Mouse (Mus musculus) stomach, embryonic 14.5 days (tissue): ENCODE results near the gene Amotl1. TPM values are rescaled to one million over a fixed set of nuclear protein-coding genes. Genes with fewer than 3 reads are reported as not detected.

Experiments used
- ATAC-seq: fragments of 200-750 bp; cut with Nextera tagmentation; 2 replicates; pipeline ENCODE4 v1.8.0; 2017; ENCODE audit warnings: low read depth, moderate TSS enrichment; ENCODE audit not compliant: insufficient number of reproducible peaks, insufficient read depth, low FRiP score
- H3K27ac ChIP-seq: fragments of 300-500 bp; sonication (generic); 2 replicates; pipeline ENCODE4 v1.5.1; 2014; ENCODE audit warnings: mild to moderate bottlenecking, low read length, moderate library complexity, mixed read lengths
- H3K27me3 ChIP-seq: fragments of 300-500 bp; sonication (generic); 2 replicates; pipeline ENCODE4 v1.6.1; 2014; ENCODE audit warnings: low read length, control low read depth, mixed read lengths; ENCODE audit not compliant: control insufficient read depth, insufficient read depth
- H3K36me3 ChIP-seq: fragments of 300-500 bp; sonication (generic); 2 replicates; pipeline ENCODE4 v1.6.1; 2014; ENCODE audit warnings: mild to moderate bottlenecking, control low read depth, low read length, moderate library complexity, mixed read lengths; ENCODE audit not compliant: control insufficient read depth, insufficient read depth
- H3K4me1 ChIP-seq: fragments of 300-500 bp; sonication (generic); 2 replicates; pipeline ENCODE4 v1.6.1; 2014; ENCODE audit warnings: low read length, control low read depth, mixed read lengths; ENCODE audit not compliant: control insufficient read depth, insufficient read depth
- H3K4me2 ChIP-seq: fragments of 300-500 bp; sonication (generic); replicated peaks from 2 replicates; pipeline ENCODE4 v1.6.1; 2014; ENCODE audit warnings: low read depth, low read length, control low read depth
- H3K4me3 ChIP-seq: fragments of 300-500 bp; sonication (generic); 2 replicates; pipeline ENCODE4 v1.5.1; 2014; ENCODE audit warnings: low read depth, low read length, control low read depth
- H3K9ac ChIP-seq: fragments of 300-500 bp; sonication (generic); replicated peaks from 2 replicates; pipeline ENCODE4 v1.6.1; 2014; ENCODE audit warnings: low read depth, mild to moderate bottlenecking, control low read depth, low read length, moderate library complexity, mixed read lengths
- H3K9me3 ChIP-seq: fragments of 300-500 bp; sonication (generic); 2 replicates; pipeline ENCODE4 v1.6.1; 2016; ENCODE audit warnings: low read depth, low read length, control low read depth; ENCODE audit not compliant: control insufficient read depth
- WGBS: fragments of 180-500 bp; shearing (Covaris S2); extraction: QIAGEN DNeasy Blood & Tissue Kit; methylation state at CpG from one replicate; pipeline ENCODE4 v1.1.7; 2014; 5-methylcytosine and 5-hydroxymethylcytosine counted together
- polyA plus RNA-seq: library from polyadenylated mRNA; unstranded; fragments of >200 nt; fragmentation: Nextera tagmentation; extraction: Ambion mirVana; gene quantifications from 2 replicates; pipeline ENCODE4 v1.2.1, GENCODE M21; 2014

Gene Amotl1
- polyA plus RNA-seq, 1 experiment from 2014 or later = 35.3 TPM

DNA sequence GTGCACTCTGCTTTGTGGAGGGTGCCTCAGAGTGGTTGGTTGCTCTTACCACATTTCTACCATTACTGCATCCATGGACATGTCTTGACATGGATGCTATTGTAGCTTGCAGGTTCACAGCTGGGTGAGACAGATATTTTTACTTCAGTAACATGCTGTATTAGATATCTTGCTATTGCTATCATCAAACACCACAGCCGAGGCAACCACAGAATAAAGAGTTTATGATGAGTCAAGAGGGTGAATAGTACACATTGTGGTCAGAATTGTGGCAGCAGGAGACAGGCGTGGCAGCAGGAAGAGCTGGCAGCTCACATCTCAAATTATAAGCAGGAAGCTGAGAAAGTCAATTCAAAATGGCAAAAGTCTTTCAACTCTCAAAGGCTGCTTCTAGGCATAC lies 76.4 kb downstream of the Amotl1 start:
- H3K9ac ChIP-seq = no peak overlapping the region
- ATAC-seq = no peak
- H3K36me3 ChIP-seq = peaks cover 43% of the 10 kb centered on the region
- no peak overlapping the region for H3K4me2 ChIP-seq
- H3K4me3 ChIP-seq = no peak overlapping the region
- no peaks in the 10 kb centered on the region for H3K27me3 ChIP-seq
- H3K27ac ChIP-seq = no peak overlapping the region
- 75% methylated on average over 2 of the region's 2 CpGs for WGBS
- no peaks in the 10 kb centered on the region for H3K9me3 ChIP-seq
- H3K4me1 ChIP-seq = no peaks in the 10 kb centered on the region

DNA sequence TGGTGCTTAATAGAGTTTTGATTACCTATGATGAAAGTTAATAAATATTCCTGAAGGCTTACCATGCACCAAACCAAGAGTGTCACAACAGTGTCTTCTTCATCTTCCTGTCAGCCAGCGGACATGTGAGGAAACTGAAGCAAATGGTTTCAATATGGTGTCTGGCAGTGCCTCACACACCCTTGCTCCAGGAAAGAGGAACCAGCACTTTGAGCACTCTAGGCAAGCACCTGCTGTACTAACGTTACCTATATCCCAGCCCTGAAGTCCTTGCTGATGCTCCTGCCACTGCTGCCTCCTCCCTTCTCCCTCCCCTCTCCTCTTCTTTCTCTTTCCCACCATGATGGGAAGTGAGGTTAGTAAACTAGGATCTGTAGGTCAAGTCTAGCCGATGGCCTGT lies 80.4 kb downstream of the Amotl1 start:
- ATAC-seq = no peak
- Histone ChIP-seq H3K4me2 (no peak overlapping the region), H3K9ac (no peak overlapping the region), H3K9me3 (no peaks in the 10 kb centered on the region), H3K4me3 (no peak overlapping the region), H3K27ac (no peak overlapping the region), H3K36me3 (peaks cover 36% of the 10 kb centered on the region), H3K4me1 (no peaks in the 10 kb centered on the region), H3K27me3 (no peaks in the 10 kb centered on the region)
- WGBS = 88% methylated on average over 3 of the region's 3 CpGs

DNA sequence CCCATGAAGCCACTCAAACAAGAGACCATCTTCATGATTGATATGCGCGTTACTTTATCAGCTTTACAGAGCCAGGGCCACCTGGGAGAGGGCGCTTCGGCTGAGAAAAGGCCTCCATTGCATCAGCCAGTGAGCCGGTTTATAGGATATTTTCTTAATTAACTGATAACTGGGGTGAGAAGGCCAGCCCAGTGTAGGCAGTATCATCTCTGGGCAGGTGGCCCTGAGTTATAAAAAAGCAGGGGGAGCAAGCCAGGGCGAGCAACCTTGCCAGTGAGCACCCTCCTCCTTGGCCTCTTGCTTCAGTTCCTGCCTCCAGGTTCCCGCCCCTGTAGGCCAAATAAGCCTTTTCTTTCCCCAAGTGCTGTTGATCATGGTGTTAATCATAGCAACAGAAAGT lies 81.5 kb downstream of the Amotl1 start:
- ATAC-seq = no peak
- Histone ChIP-seq H3K9ac (no peak overlapping the region), H3K4me1 (no peaks in the 10 kb centered on the region), H3K27ac (no peak overlapping the region), H3K36me3 (peaks cover 37% of the 10 kb centered on the region), H3K9me3 (no peaks in the 10 kb centered on the region), H3K4me2 (no peak overlapping the region), H3K27me3 (no peaks in the 10 kb centered on the region), H3K4me3 (no peak overlapping the region)
- WGBS = 84% methylated on average over 7 of the region's 7 CpGs

DNA sequence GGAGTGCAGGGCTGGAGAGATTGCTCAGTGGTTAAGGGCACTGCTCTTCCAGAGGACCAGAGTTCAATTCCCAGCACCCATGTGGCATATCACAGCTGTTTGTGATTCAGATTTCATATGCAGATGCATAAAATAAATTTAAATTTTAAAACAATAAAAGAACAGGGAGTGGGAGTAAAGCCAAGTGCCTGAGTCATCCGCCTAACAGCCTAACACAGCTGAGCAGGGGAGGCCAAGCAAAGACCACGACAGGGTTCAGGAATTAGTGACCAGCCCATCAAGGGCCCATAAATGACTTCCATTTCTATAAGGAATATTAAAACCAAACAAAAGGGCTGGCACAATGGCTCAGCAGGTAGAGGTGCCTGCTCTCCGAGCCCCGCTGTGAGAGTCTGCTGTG lies 84.3 kb downstream of the Amotl1 start:
- peaks cover 53% of the 10 kb centered on the region for H3K36me3 ChIP-seq
- H3K9me3 ChIP-seq = no peaks in the 10 kb centered on the region
- no peaks in the 10 kb centered on the region for H3K27me3 ChIP-seq
- H3K4me2 ChIP-seq = no peak overlapping the region
- no peak overlapping the region for H3K9ac ChIP-seq
- ATAC-seq = no peak
- H3K4me1 ChIP-seq = no peaks in the 10 kb centered on the region
- no peak overlapping the region for H3K27ac ChIP-seq
- H3K4me3 ChIP-seq = no peak overlapping the region
- 87% methylated on average over 4 of the region's 4 CpGs for WGBS

DNA sequence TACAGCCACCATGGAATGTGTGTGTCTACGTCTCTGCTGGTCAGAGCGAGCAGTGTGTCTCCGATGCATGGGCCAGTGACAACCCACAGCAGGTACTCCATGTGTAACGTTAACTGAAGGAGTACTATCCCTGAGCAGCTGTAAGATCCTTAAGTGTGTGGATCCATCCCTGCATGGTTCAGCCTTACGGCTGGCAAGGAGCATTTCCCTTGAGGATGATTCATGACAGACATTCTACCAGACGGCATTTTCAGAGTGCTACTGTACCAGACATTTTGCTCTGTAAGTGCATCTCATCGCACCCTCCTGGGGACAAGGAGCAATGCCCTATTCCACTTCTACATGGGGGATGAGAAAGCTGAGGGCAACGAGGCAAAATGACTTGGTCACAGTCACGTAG lies 84.9 kb downstream of the Amotl1 start:
- 0 out of 2 replicates have a peak, but pooled peaks have one; percentile 8 for ATAC-seq
- no peak overlapping the region for H3K4me2 ChIP-seq
- H3K9me3 ChIP-seq = no peaks in the 10 kb centered on the region
- H3K27me3 ChIP-seq = no peaks in the 10 kb centered on the region
- no peaks in the 10 kb centered on the region for H3K4me1 ChIP-seq
- WGBS = 83% methylated on average over 9 of the region's 9 CpGs
- H3K36me3 ChIP-seq = peaks cover 56% of the 10 kb centered on the region
- H3K4me3 ChIP-seq = no peak overlapping the region
- H3K27ac ChIP-seq = no peak overlapping the region
- H3K9ac ChIP-seq = no peak overlapping the region

DNA sequence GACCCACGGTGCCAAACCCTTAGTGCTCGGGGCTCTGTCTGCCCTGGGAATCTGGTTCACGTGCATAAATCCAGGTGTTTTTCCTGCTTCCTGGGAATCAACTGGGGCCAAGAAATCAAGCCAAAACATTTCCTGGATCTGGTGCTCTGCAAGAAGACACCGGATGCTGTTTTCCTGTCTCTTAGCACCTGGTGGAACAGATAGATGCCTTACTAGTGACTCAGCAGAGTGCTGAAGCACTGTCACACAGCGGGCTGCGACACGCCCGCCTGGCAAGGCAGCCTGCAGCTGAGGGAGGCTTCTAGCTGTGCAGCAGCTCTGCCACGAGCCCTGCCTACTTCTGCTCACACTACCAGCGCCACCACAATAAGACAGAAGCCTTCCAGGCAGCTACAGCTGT lies 85.4 kb downstream of the Amotl1 start:
- Histone ChIP-seq H3K27ac (no peak overlapping the region), H3K4me2 (no peak overlapping the region), H3K9ac (no peak overlapping the region), H3K9me3 (no peaks in the 10 kb centered on the region), H3K4me1 (no peaks in the 10 kb centered on the region), H3K36me3 (peaks cover 61% of the 10 kb centered on the region), H3K4me3 (no peak overlapping the region), H3K27me3 (no peaks in the 10 kb centered on the region)
- 57% methylated on average over 10 of the region's 10 CpGs for WGBS
- peak; percentile 63; the same call in 1 of the 2 replicates for ATAC-seq

DNA sequence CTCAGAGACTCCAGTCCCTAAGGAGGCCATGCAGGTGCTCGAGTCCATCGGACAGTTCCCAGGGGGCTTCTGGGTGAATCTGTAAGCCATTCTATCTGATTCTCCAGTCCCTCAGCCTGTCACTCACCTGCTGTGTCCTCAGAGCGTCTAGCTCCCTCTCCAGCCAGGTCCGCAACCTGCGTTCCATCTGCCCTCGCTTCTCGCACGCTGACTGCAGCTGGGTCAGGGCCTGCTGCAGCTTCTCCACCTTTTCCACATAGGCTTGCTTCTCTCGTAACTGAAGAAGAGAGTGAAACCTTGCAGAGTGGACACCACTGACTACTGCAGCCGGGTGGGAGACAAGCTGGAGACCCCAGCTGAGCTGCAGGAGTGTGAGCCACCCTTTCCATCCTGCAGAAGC lies 86.5 kb downstream of the Amotl1 start:
- Histone ChIP-seq H3K4me3 (no peak overlapping the region), H3K4me2 (no peak overlapping the region), H3K27me3 (no peaks in the 10 kb centered on the region), H3K9me3 (no peaks in the 10 kb centered on the region), H3K9ac (no peak overlapping the region), H3K4me1 (no peaks in the 10 kb centered on the region), H3K36me3 (peaks cover 61% of the 10 kb centered on the region), H3K27ac (no peak overlapping the region)
- ATAC-seq = no peak
- 91% methylated on average over 10 of the region's 10 CpGs for WGBS

DNA sequence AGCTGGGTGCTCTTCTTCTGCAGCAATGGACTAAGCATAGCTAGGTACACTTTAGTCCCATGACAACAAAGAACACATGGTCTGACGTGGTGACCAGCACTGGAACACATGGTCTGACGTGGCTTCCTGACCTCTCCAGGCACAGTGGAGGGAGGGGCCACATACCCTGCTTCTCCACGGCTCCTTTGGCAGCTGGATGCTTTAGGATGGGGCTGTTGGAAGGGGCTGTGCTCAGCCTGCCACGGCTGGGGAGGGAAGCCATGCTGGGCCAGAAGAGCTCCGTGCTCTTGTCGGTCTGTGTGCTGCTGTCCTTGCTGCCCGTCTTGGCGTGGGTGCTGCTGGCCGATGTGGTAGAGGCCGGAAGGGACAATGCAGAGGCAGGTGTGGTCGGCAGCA lies 96.5 kb downstream of the Amotl1 start:
- Histone ChIP-seq H3K4me1 (no peaks in the 10 kb centered on the region), H3K27me3 (no peaks in the 10 kb centered on the region), H3K27ac (no peak overlapping the region), H3K36me3 (peaks cover 69% of the 10 kb centered on the region), H3K9ac (no peak overlapping the region), H3K9me3 (no peaks in the 10 kb centered on the region), H3K4me2 (no peak overlapping the region), H3K4me3 (no peak overlapping the region)
- WGBS = 74% methylated on average over 11 of the region's 11 CpGs
- peak; percentile 24; the same call in 1 of the 2 replicates for ATAC-seq

DNA sequence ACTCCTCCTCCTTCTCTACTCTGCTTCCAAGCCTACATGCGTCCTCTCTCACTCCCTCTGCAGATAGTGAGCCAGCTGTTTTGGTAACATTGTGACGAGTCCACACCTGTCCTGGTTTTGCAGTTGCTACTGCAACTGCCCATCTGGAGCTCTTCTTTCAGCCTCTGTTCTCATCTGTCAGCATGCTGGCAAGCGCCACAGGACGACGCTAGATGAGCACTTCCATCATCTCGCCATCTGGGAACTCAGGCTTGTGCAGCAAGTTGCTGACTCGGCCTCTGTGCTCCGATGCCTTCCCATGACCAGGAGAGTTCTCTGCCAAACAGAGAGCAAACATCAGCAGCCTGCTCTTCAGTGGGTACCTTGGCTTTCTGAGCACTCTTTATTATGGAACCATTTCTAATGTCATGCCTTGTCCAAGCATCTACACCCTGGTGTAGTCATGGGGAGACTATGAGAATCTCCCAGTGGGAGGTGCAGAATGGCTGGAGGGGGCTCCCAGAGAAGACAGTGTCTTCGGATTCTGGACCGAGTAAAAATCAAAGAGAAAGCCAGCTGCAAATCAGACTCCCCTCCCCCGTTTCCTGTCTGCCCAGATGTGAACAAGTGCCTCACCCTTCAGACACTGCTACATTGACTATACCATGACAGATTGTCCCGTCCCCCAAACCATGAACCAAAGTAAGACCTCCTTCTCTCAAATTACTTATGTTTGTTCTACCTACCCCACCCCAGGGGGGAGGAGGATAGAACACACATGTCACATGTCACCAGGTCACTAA lies 97.1 kb downstream of the Amotl1 start:
- no peak overlapping the region for H3K9ac ChIP-seq
- H3K4me1 ChIP-seq = no peaks in the 10 kb centered on the region
- ATAC-seq = no peak
- no peak overlapping the region for H3K27ac ChIP-seq
- peaks cover 69% of the 10 kb centered on the region for H3K36me3 ChIP-seq
- no peaks in the 10 kb centered on the region for H3K9me3 ChIP-seq
- WGBS = 56% methylated on average over 12 of the region's 12 CpGs
- no peaks in the 10 kb centered on the region for H3K27me3 ChIP-seq
- no peak overlapping the region for H3K4me2 ChIP-seq
- no peak overlapping the region for H3K4me3 ChIP-seq
